Mouse (Mus musculus): ENCODE measurements around the gene AC141477.1. TPM values are rescaled to one million over a fixed set of nuclear protein-coding genes. Genes with fewer than 3 reads are reported as not detected.

AC141477.1 gene
- polyA plus RNA-seq, 1 experiment = not detected

GRCm38 (mm10) chr10:76473759-76474158 lies 33.5 kb upstream of the AC141477.1 start:
- peaks cover 62% of the 10 kb centered on the region for H3K79me2 ChIP-seq (ENCODE audit: control insufficient read depth, insufficient read depth)
- peaks cover 18% of the 10 kb centered on the region for H3K79me3 ChIP-seq (ENCODE audit: low read depth)
- no peak overlapping the region for H3ac ChIP-seq (ENCODE audit: control insufficient read depth, insufficient read length, low read depth)
- peaks cover 63% of the 10 kb centered on the region for H3K36me3 ChIP-seq (ENCODE audit: control insufficient read depth, insufficient read depth)
- TF ChIP-seq FOSL1 (IDR thresholded peaks at IDR 0.05; ENCODE audit: insufficient read depth, low read length, poor library complexity, severe bottlenecking) (no peak), USF1 (IDR thresholded peaks at IDR 0.05; ENCODE audit: low read depth) (no peak), MYOG (IDR thresholded peaks at IDR 0.05; ENCODE audit: control insufficient read depth, extremely low read depth, insufficient read length) (no peak), CTCF (IDR thresholded peaks at IDR 0.05; ENCODE audit: control insufficient read depth, insufficient read depth, insufficient read length) (no peak), MAX (IDR thresholded peaks at IDR 0.05) (no peak), MYOD1 (IDR thresholded peaks at IDR 0.05; ENCODE audit: control insufficient read depth, insufficient read length, low read depth) (no peak), CEBPB (IDR thresholded peaks at IDR 0.05; ENCODE audit: low read depth) (no peak)
- no peaks in the 10 kb centered on the region for H3K27me3 ChIP-seq (ENCODE audit: control insufficient read depth, insufficient read depth, insufficient read length)
- no peak overlapping the region for H3K4me3 ChIP-seq (ENCODE audit: insufficient read depth, poor library complexity, severe bottlenecking)

- TF ChIP-seq CTCF (IDR thresholded peaks at IDR 0.05; ENCODE audit: control insufficient read depth, insufficient read depth, insufficient read length) (no peak), CEBPB (IDR thresholded peaks at IDR 0.05; ENCODE audit: low read depth) (no peak), MYOD1 (IDR thresholded peaks at IDR 0.05; ENCODE audit: control insufficient read depth, insufficient read length, low read depth) (no peak), USF1 (IDR thresholded peaks at IDR 0.05; ENCODE audit: low read depth) (no peak), FOSL1 (IDR thresholded peaks at IDR 0.05; ENCODE audit: insufficient read depth, low read length, poor library complexity, severe bottlenecking) (no peak), MAX (IDR thresholded peaks at IDR 0.05) (peak; percentile 67), MYOG (IDR thresholded peaks at IDR 0.05; ENCODE audit: control insufficient read depth, extremely low read depth, insufficient read length) (no peak)
- Histone ChIP-seq H3K36me3 (ENCODE audit: control insufficient read depth, insufficient read depth) (peaks cover 28% of the 10 kb centered on the region), H3K79me2 (ENCODE audit: control insufficient read depth, insufficient read depth) (peaks cover 47% of the 10 kb centered on the region), H3ac (ENCODE audit: control insufficient read depth, insufficient read length, low read depth) (peak within 1 kb of the TSS; percentile 100), H3K79me3 (ENCODE audit: low read depth) (peaks cover 14% of the 10 kb centered on the region), H3K27me3 (ENCODE audit: control insufficient read depth, insufficient read depth, insufficient read length) (no peaks in the 10 kb centered on the region), H3K4me3 (ENCODE audit: insufficient read depth, poor library complexity, severe bottlenecking) (peak within 1 kb of the TSS; percentile 86)
Observed at GRCm38 (mm10) chr10:76468203-76469162, 28.2 kb upstream of the AC141477.1 start, which contains the start of the genes Mcm3ap and Ybey. Mcm3ap (plus strand) TSS chr10:76468927. Ybey (minus strand) TSS chr10:76469114.

GRCm38 (mm10) chr10:76462721-76463120 lies 22.5 kb upstream of the AC141477.1 start:
- H3K79me2 ChIP-seq (ENCODE audit: control insufficient read depth, insufficient read depth) = no peaks in the 10 kb centered on the region
- no peaks in the 10 kb centered on the region for H3K36me3 ChIP-seq (ENCODE audit: control insufficient read depth, insufficient read depth)
- no peak overlapping the region for H3ac ChIP-seq (ENCODE audit: control insufficient read depth, insufficient read length, low read depth)
- H3K27me3 ChIP-seq (ENCODE audit: control insufficient read depth, insufficient read depth, insufficient read length) = no peaks in the 10 kb centered on the region
- no peak overlapping the region for H3K4me3 ChIP-seq (ENCODE audit: insufficient read depth, poor library complexity, severe bottlenecking)
- H3K79me3 ChIP-seq (ENCODE audit: low read depth) = no peaks in the 10 kb centered on the region
- TF ChIP-seq MAX (IDR thresholded peaks at IDR 0.05) (no peak), FOSL1 (IDR thresholded peaks at IDR 0.05; ENCODE audit: insufficient read depth, low read length, poor library complexity, severe bottlenecking) (no peak)

GRCm38 (mm10) chr10:76462312-76462711 lies 22.1 kb upstream of the AC141477.1 start:
- Histone ChIP-seq H3K4me3 (ENCODE audit: insufficient read depth, poor library complexity, severe bottlenecking) (no peak overlapping the region), H3K27me3 (ENCODE audit: control insufficient read depth, insufficient read depth, insufficient read length) (no peaks in the 10 kb centered on the region), H3K79me3 (ENCODE audit: low read depth) (no peaks in the 10 kb centered on the region), H3K36me3 (ENCODE audit: control insufficient read depth, insufficient read depth) (no peaks in the 10 kb centered on the region), H3K79me2 (ENCODE audit: control insufficient read depth, insufficient read depth) (no peaks in the 10 kb centered on the region), H3ac (ENCODE audit: control insufficient read depth, insufficient read length, low read depth) (no peak overlapping the region)
- TF ChIP-seq USF1 (IDR thresholded peaks at IDR 0.05; ENCODE audit: low read depth) = no peak
- no peak for TF ChIP-seq CTCF (IDR thresholded peaks at IDR 0.05; ENCODE audit: control insufficient read depth, insufficient read depth, insufficient read length)
- TF ChIP-seq MAX (IDR thresholded peaks at IDR 0.05) = no peak
- TF ChIP-seq CEBPB (IDR thresholded peaks at IDR 0.05; ENCODE audit: low read depth) = no peak
- no peak for TF ChIP-seq MYOD1 (IDR thresholded peaks at IDR 0.05; ENCODE audit: control insufficient read depth, insufficient read length, low read depth)
- no peak for TF ChIP-seq MYOG (IDR thresholded peaks at IDR 0.05; ENCODE audit: control insufficient read depth, extremely low read depth, insufficient read length)
- TF ChIP-seq FOSL1 (IDR thresholded peaks at IDR 0.05; ENCODE audit: insufficient read depth, low read length, poor library complexity, severe bottlenecking) = no peak

GRCm38 (mm10) chr10:76461255-76461654 lies 21.0 kb upstream of the AC141477.1 start:
- H3K36me3 ChIP-seq (ENCODE audit: control insufficient read depth, insufficient read depth) = no peaks in the 10 kb centered on the region
- H3K27me3 ChIP-seq (ENCODE audit: control insufficient read depth, insufficient read depth, insufficient read length) = no peaks in the 10 kb centered on the region
- no peaks in the 10 kb centered on the region for H3K79me3 ChIP-seq (ENCODE audit: low read depth)
- H3K79me2 ChIP-seq (ENCODE audit: control insufficient read depth, insufficient read depth) = no peaks in the 10 kb centered on the region
- no peak overlapping the region for H3K4me3 ChIP-seq (ENCODE audit: insufficient read depth, poor library complexity, severe bottlenecking)
- TF ChIP-seq FOSL1 (IDR thresholded peaks at IDR 0.05; ENCODE audit: insufficient read depth, low read length, poor library complexity, severe bottlenecking) = no peak
- TF ChIP-seq CEBPB (IDR thresholded peaks at IDR 0.05; ENCODE audit: low read depth) = no peak
- TF ChIP-seq CTCF (IDR thresholded peaks at IDR 0.05; ENCODE audit: control insufficient read depth, insufficient read depth, insufficient read length) = peak; percentile 4
- TF ChIP-seq MYOD1 (IDR thresholded peaks at IDR 0.05; ENCODE audit: control insufficient read depth, insufficient read length, low read depth) = peak; percentile 27
- TF ChIP-seq USF1 (IDR thresholded peaks at IDR 0.05; ENCODE audit: low read depth) = no peak
- TF ChIP-seq MAX (IDR thresholded peaks at IDR 0.05) = no peak
- no peak overlapping the region for H3ac ChIP-seq (ENCODE audit: control insufficient read depth, insufficient read length, low read depth)

All from C2C12 (cell line).